Mouse (Mus musculus) heart, adult 8-10 months (tissue): ENCODE measurements at regions not wholly inside any gene's neighbourhood (a gene's known extent, or its start where the extent isn't known, plus 50 kb on each side); places are given as distances from the start of the nearest gene placed in this dataset. TPM values are rescaled to one million over a fixed set of nuclear protein-coding genes. Genes with fewer than 3 reads are reported as not detected.
"Not testable (repeated sequence)": the region's sequence is repeated elsewhere in the genome, so short reads cannot be mapped to it uniquely, and the experiment has no call there.

ENCODE experiments used
- DNase-seq: peaks from one replicate; pipeline ENCODE4 v3.0.0; 2022; ENCODE audit warnings: low spot score
- microRNA-seq: library from miRNA; unstranded; fragments of <30 nt; microRNA quantifications from one replicate; pipeline ENCODE4 v1.2.0, GENCODE M21; 2022

DNA sequence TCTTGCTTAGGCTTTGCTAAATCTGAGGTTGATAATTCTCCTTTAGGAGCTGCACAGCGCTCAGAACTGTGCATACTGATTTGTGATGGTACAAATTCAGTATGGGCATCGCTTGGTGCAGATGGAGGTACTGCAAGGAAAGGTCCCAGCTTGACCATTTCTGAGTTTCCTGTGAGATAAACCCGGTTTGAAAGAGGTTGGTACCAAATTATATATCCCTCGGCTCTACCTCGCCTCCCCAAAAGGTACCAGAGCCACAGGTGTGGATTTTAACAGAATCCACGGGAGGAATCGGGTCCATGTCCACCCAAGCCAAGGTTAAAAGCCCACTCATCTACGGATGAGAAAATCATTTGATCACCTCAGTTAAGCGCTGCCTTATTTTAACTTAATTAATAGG, 172.5 kb upstream of the Zfp808 start:
- not testable (repeated sequence) for DNase-seq

DNA sequence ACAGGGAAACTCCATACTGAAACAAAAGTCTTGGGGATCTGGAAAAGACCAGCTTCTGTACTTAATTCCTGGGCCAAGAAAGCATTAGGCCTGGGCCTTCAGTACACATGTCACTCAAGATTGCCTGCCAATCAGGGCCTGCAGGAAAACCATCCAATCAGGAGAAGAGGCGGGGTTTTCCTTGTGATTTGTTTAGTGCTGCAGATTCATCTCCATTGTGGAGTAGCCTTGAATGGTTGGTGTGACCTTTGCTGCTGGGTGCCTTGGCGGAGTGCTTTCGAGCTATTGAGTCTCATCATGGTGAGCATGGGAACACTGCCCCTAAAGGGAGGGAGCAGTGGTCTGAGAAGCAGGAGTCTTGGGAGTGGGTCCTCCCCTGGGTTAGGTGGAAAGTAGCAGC, 150.8 kb upstream of the Zfp808 start:
- DNase-seq: not testable (repeated sequence)

DNA sequence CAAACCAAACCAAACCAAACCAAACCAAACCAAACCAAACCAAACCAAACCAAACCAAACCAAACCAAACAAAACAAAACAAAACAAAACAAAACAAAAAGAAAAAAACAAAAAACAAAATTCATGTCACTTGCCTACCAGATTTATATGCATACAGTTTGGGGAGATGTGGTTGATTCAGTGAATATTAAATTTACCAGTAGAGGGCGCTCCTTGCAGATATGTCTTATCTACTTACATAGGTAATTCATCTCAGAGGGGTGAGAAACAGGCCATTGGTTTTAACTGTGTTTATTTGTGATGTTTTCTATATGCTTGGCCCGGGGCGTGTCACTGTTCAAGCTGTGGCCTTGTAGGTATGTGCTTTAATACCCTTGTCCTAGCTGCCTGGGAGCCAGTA, 133.2 kb upstream of the Zfp808 start:
- DNase-seq: not testable (repeated sequence)

DNA sequence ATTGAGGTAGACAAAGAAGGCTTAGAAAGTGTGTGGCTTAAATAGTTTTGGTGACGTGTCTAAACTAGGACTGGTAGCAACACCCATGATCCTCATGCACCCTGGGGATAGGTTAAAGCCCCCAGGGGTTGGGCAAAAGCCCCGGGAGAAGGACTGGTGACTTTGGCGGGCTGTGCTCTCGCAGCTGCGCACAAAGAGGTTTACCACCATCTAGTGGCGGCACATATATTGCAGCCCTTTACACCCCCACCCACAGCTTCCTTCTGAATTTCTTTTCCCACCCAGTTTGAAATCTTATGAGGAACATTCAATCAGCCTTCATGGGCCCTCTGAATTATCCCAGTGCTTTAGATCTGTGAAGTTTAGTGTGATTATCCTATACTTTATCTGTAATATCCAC, 130.9 kb upstream of the Zfp808 start:
- DNase-seq: peak; percentile 16

DNA sequence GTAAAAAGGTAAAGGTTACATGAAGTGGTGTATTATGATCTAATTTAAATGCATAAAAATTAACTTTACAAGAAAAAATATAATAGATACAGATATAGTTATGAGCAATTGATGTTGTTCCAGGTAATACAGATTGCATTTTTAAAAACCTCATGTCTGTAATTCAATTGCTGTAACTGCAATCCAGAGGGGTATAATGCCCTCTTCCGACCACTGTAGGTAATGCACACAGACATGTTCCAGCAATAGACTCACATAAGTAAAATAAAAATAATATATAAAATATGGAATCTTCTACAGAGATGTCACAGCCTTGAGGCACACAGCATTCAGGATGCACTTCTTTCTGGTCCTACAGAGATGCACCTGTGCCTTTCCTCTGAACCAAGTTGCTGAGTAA, 122.4 kb upstream of the Zfp808 start:
- DNase-seq: peak; percentile 3

DNA sequence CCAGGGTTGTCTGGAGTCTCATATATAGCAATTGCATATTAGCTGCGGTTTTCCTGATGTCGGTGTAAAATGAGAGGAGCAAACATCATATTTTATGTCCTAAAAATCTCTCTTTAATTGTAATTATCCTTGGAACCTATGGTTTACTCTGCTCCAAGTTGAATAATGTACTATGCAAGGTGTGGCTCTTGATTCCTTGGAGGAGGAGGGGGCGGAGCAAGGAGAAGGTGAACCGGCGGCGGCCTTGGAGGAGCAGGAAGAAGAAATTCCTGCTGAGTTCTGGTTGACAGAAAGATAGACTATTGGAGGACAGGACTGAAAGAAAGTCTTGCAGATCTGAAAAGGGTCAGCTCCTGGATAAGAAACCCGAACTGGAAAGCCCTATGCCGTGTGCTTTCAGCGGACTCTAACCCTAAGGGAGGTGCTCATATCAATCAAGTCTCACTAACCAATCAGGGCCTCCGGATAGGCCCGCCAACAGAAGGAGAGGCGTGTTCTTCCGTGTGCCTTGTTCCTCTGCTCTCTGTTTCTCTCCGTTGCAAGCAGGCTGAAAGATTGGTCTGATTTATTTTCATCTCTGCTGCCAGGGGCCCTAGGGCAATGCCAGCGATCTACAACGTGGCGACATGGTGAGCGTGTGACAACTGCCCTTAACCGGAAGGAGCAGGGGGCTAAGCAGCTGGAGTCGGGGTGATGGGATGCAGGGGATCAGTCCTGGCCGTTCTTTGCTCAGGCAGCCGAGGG, 114.1 kb upstream of the Zfp808 start:
- peak; percentile 31 for DNase-seq

DNA sequence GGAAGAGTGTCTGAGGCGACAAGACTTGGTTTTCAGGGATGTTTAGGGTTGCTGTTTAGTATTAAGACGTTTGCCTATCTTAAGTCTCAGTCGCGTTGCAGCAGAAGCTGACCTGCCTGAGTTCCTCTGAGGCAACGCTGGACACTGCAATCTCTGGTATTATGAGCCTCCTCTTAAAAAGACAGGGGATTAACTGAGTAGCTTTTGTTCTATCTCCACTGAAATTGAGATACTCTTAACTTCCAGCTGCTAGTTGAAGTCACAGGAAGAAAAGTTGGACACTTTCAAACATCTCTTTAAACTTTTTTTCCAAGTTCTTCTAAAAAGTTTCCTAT, 113.6 kb upstream of the Zfp808 start:
- DNase-seq: not testable (repeated sequence)

DNA sequence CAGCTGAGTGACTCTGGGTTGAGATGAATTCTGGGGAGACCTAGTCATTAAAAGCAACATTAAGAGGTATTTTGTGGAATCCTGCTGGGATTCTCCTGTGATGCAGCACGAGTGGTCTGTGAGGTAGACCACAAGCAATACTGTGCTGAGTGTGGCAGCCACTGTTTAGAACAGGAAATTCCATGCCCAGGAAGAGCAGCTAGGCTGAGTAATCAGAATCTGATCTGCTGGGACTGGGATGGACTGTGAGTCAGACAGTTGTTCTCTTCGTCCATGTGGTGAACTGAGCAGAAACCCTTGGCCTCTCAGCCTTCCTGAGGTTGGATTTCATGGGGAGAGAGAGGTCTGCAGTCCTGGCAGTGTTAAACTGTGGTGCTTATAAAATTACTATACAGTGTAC, 92.0 kb upstream of the Zfp808 start:
- DNase-seq: not testable (repeated sequence)

DNA sequence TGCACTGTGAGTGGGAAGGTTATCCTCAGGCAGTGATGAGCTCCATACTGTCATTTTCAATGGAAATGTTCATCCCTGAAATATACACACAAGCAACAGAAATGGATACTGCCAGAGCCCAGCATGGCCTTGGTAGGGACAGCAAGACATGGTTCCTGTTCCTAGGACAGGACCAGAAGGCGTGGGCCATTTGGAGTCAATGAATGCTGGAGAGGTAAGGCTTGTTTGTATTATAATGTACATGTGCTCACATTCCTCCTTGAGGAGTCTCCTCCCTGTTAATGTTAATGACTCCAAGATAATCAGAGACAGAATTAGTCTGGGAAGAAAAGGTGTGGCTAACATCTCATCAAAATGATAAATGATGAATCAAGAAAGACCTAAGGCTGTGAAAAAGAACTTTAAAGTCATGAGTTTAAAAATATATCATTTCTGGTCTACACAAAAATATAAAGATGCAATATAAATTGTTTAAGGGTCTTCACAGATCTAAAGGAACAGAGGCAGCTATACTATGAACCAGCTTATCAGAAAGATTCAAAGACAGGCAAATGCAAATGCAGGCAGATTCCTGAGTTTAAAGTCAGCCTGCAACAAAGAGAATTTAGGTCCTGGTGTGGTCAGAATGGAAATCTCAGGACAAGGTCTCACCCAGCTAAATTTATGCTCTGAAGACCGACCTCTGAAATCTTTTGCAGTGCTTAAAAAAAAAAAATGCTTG, 51.6 kb upstream of the Zfp808 start:
- not testable (repeated sequence) for DNase-seq

DNA sequence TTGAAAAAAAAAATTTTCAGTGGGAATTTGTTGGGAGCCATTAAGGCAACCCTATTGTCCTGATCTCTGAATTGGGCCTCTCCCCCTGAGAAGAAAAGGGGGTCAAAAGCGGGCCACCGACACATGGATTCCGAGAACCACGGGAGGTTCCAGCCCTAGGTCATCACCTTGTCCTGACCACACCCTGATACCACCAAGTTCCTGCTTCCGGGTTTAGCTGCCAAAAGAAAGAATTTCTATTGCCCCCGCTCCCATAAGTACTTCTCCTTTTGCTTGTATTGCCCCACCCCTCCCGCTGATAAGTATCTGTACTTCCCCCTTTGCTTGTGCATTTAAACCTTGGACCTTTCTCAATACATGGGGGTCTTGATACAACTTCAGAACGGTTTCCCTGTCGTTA, 50.8 kb upstream of the Zfp808 start:
- not testable (repeated sequence) for DNase-seq

Small RNAs in the stretch of these regions (microRNA-seq; reads per million reads assigned to microRNA genes)
- gene Gm25649: not detected
